Mouse (Mus musculus) kidney, adult 2 months (tissue): ENCODE measurements around the gene Apeh. TPM values are rescaled to one million over a fixed set of nuclear protein-coding genes. Genes with fewer than 3 reads are reported as not detected.

Source experiments
- DNase-seq: peaks from one replicate; pipeline ENCODE4 v3.0.0; 2021
- H3K27ac ChIP-seq: fragments of 200-500 bp; 2 replicates; pipeline ENCODE4 v1.5.1; 2012; ENCODE audit warnings: low read depth, low read length, control low read depth, inconsistent platforms; ENCODE audit not compliant: insufficient read depth
- H3K27me3 ChIP-seq: fragments of 200-500 bp; replicated peaks from 2 replicates; pipeline ENCODE4 v1.6.1; 2012; ENCODE audit warnings: mild to moderate bottlenecking, moderate library complexity, low read length, inconsistent platforms; ENCODE audit not compliant: control insufficient read depth, insufficient read depth
- H3K36me3 ChIP-seq: fragments of 200-500 bp; 2 replicates; pipeline ENCODE4 v1.6.1; 2012; ENCODE audit warnings: mild to moderate bottlenecking, moderate library complexity, low read length, inconsistent platforms; ENCODE audit not compliant: control insufficient read depth, insufficient read depth
- H3K4me1 ChIP-seq: fragments of 200-500 bp; 2 replicates; pipeline ENCODE4 v1.6.1; 2011; ENCODE audit warnings: low read length; ENCODE audit not compliant: control insufficient read depth, insufficient read depth
- H3K4me3 ChIP-seq: fragments of 200-500 bp; 2 replicates; pipeline ENCODE4 v1.5.1; 2011; ENCODE audit warnings: mild to moderate bottlenecking, low read depth, low read length, control low read depth; ENCODE audit not compliant: insufficient read depth
- CTCF ChIP-seq: fragments of 200-500 bp; conservative IDR thresholded peaks from 2 replicates; pipeline ENCODE4 v1.5.1; 2011; ENCODE audit warnings: low read depth, mild to moderate bottlenecking, control low read depth, low read length, moderate library complexity, mixed read lengths; ENCODE audit not compliant: insufficient read depth, insufficient read length
- POLR2A ChIP-seq: fragments of 200-500 bp; IDR thresholded peaks from one replicate; pipeline ENCODE4 v1.6.1; 2011; ENCODE audit warnings: low read depth, low read length, control low read depth
- WGBS: fragments of 180-500 bp; shearing (Covaris S2); methylation state at CpG from one replicate; pipeline ENCODE4 v1.1.7; 2018; 5-methylcytosine and 5-hydroxymethylcytosine counted together
- polyA plus RNA-seq: library from polyadenylated mRNA; depleted of rRNA; stranded (reverse); fragments of >200 nt; gene quantifications from 2 replicates; pipeline ENCODE4 v1.2.3, GENCODE M21; 2012

The Apeh gene
- polyA plus RNA-seq, 1 experiment, result 299 TPM

DNA sequence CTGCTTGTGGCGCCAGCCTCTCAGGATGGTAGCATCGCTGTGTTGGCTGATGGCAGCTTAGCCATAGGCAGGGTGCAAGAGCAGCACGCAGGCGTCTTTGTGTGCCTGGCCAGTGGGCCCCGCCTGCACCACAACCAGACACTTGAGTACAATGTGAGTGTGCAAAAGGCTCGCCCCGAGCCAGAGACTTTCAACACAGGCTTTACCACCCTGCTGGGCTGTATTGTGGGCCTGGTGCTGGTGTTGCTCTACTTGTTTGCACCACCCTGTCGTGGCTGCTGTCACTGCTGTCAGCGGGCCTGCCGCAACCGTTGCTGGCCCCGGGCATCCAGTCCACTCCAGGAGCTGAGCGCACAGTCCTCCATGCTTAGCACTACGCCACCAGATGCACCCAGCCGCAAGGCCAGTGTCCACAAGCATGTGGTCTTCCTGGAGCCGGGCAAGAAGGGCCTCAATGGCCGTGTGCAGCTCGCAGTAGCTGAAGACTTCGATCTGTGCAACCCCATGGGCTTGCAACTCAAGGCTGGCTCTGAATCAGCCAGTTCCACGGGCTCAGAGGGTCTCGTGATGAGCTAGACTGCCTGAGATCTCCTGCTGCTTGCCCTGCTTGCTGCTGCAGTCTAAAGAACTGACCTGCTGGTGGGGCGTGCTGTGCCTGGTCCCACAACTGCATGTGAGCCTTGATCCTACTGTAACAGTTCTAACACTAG, 39.9 kb downstream of the Apeh start:
- Histone ChIP-seq H3K4me3 (no peak overlapping the region), H3K4me1 (peaks cover 7% of the 10 kb centered on the region; the same call in 1 of the 2 replicates), H3K27me3 (no peaks in the 10 kb centered on the region), H3K27ac (no peak overlapping the region), H3K36me3 (peaks cover 3% of the 10 kb centered on the region)
- DNase-seq, result no peak
- TF ChIP-seq CTCF (no peak), POLR2A (no peak)
- 93% methylated on average over 22 of the region's 22 CpGs for WGBS

DNA sequence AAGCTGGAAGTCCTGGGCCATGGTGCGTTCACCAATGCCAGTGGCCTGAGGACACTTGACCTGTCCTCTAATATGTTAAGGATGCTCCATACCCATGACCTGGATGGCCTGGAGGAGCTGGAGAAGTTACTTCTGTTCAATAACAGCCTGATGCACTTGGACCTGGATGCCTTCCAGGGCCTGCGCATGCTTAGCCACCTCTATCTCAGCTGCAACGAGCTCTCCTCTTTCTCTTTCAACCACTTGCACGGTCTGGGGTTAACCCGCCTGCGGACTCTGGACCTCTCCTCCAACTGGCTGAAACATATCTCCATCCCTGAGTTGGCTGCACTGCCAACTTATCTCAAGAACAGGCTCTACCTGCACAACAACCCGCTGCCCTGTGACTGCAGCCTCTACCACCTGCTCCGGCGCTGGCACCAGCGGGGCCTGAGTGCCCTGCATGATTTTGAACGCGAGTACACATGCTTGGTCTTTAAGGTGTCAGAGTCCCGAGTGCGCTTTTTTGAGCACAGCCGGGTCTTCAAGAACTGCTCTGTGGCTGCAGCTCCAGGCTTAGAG, 40.7 kb downstream of the Apeh start:
- 77% methylated on average over 15 of the region's 15 CpGs for WGBS
- no peak for TF ChIP-seq CTCF
- TF ChIP-seq POLR2A, result no peak
- H3K27ac ChIP-seq, result no peak overlapping the region
- no peak overlapping the region for H3K4me3 ChIP-seq
- H3K4me1 ChIP-seq, result peaks cover 8% of the 10 kb centered on the region; the same call in 1 of the 2 replicates
- DNase-seq, result no peak
- H3K36me3 ChIP-seq, result peaks cover 3% of the 10 kb centered on the region
- no peaks in the 10 kb centered on the region for H3K27me3 ChIP-seq

DNA sequence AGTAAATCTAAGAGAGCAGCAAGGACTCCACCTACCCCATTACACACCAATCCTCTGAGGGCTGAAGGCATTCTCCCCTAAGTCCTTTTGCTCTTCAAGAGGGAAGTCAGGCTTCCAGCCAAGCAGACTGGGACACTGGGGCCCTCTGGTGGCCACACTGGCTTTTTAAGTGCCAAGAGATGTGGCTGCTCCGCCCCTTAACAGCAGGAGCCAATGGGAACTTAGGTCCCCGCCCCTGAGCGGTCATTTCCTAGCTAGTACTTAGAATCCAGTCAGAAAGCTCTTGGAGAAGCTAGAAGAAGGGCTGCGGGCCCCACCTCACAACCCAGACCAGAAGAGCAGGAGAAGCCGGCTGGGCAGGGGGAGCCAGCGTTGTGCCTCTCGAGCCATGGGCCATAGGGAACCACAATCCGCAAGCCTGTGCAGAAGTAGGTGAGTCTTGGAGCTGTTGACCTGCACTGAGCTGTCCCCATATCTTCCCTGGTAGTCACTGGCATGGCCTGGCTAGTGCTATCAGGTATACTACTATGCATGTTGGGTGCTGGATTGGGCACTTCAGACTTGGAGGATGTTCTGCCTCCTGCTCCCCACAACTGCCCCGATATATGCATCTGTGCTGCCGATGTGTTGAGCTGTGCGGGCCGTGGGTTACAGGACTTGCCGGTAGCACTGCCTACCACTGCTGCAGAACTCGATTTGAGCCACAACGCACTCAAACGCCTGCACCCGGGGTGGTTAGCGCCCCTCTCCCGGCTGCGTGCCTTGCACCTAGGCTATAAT, 41.3 kb downstream of the Apeh start, which contains the start of gene Amigo3:
Gene Amigo3, plus strand, starts transcription at position 275 of the 780 bp plus-strand sequence.
- Histone ChIP-seq H3K4me1 (peaks cover 8% of the 10 kb centered on the region; the same call in 1 of the 2 replicates), H3K27me3 (no peaks in the 10 kb centered on the region), H3K4me3 (no peak within 1 kb of the TSS), H3K36me3 (peaks cover 3% of the 10 kb centered on the region), H3K27ac (no peak within 1 kb of the TSS)
- 51% methylated on average over 20 of the region's 20 CpGs for WGBS
- peak; percentile 99 for DNase-seq
- TF ChIP-seq CTCF (peak; percentile 91), POLR2A (no peak)

DNA sequence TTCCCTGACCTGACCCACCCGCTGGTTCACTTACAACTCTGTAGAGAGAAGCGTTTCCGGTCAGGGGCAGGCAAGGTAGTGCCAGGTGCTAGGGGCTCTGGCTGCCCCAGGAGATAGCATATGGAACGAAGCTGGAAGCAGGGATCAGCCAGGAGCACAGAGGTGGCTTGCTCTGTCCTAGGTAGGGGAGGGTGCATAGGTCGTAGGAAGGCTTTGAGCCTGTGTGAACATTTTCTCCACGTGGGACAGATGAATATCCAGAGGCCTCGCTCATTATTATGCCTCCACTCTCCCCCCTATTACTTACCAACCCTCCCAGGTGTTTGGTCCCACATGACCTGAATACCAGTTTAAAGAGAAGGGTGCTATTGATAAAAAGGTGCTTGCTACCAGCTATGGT, 42.0 kb downstream of the Apeh start:
- Histone ChIP-seq H3K27ac (no peak overlapping the region), H3K4me1 (peaks cover 8% of the 10 kb centered on the region; the same call in 1 of the 2 replicates), H3K36me3 (peaks cover 3% of the 10 kb centered on the region), H3K4me3 (no peak overlapping the region), H3K27me3 (no peaks in the 10 kb centered on the region)
- 71% methylated on average over 7 of the region's 7 CpGs for WGBS
- DNase-seq, result no peak
- TF ChIP-seq POLR2A (no peak), CTCF (no peak)

DNA sequence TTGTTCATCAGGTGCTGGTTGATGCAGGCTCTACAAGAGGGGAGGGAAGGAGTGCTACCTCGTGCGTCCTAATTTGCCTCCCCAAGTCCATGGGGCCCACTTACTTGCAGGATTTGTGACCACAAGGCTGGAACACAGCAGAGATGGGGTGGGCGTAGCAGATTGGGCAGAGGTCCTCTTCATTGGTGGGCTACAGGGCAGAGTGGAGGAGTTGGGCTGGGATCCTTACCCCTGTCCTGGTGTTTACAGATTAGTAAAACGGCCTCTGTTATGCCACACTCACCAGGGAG, 42.5 kb downstream of the Apeh start:
- TF ChIP-seq POLR2A, result no peak
- no peak for TF ChIP-seq CTCF
- no peak for DNase-seq
- H3K4me3 ChIP-seq, result no peak overlapping the region
- peaks cover 8% of the 10 kb centered on the region; the same call in 1 of the 2 replicates for H3K4me1 ChIP-seq
- no peaks in the 10 kb centered on the region for H3K27me3 ChIP-seq
- H3K27ac ChIP-seq, result no peak overlapping the region
- peaks cover 3% of the 10 kb centered on the region for H3K36me3 ChIP-seq
- WGBS, result 83% methylated on average over 4 of the region's 4 CpGs

DNA sequence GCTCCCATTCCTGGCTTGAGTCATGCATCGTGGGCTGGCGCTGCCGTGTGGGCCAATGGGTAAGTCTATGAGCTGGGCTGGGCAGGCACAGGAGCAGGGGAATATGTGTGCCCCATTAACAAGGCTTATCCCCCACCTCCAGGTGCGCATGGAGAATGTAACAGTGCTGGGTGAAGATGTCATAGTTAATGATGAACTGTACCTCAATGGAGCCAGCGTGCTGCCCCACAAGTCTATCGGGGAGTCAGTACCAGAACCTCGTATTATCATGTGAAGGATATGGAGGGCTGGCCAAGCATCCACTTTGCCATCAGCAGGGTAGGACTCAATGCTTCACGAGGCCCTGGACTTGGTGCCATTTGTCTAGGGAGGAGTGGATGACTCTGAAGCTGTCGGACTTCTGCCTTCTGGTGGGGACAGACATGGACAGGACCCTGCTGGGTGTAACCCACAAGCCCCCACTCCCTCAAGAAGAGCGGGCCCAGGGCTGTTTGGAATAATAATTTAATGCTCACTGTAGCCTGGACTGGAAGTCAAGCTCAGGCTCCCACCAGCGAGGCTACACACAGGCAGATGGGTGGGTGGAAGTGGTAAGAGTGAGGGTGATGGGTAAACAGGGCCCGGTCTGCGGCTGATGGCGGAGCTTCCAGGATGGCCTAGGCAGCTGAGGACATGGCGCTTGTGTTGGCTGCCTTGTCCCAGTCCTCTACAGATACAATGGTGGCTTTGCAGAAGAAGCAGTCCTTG, 43.0 kb downstream of the Apeh start:
- H3K27ac ChIP-seq, result no peak overlapping the region
- H3K4me3 ChIP-seq, result no peak overlapping the region
- DNase-seq, result no peak
- H3K36me3 ChIP-seq, result peaks cover under 1% of the 10 kb centered on the region
- H3K4me1 ChIP-seq, result peaks cover 8% of the 10 kb centered on the region; the same call in 1 of the 2 replicates
- TF ChIP-seq CTCF, result no peak
- TF ChIP-seq POLR2A, result no peak
- 90% methylated on average over 15 of the region's 15 CpGs for WGBS
- no peaks in the 10 kb centered on the region for H3K27me3 ChIP-seq
